Mouse (Mus musculus): ENCODE results near the gene St8sia1. TPM values are rescaled to one million over a fixed set of nuclear protein-coding genes. Genes with fewer than 3 reads are reported as not detected.

Gene St8sia1
- polyA plus RNA-seq, 1 experiment from 2014 or later, result 2.3 TPM

DNA sequence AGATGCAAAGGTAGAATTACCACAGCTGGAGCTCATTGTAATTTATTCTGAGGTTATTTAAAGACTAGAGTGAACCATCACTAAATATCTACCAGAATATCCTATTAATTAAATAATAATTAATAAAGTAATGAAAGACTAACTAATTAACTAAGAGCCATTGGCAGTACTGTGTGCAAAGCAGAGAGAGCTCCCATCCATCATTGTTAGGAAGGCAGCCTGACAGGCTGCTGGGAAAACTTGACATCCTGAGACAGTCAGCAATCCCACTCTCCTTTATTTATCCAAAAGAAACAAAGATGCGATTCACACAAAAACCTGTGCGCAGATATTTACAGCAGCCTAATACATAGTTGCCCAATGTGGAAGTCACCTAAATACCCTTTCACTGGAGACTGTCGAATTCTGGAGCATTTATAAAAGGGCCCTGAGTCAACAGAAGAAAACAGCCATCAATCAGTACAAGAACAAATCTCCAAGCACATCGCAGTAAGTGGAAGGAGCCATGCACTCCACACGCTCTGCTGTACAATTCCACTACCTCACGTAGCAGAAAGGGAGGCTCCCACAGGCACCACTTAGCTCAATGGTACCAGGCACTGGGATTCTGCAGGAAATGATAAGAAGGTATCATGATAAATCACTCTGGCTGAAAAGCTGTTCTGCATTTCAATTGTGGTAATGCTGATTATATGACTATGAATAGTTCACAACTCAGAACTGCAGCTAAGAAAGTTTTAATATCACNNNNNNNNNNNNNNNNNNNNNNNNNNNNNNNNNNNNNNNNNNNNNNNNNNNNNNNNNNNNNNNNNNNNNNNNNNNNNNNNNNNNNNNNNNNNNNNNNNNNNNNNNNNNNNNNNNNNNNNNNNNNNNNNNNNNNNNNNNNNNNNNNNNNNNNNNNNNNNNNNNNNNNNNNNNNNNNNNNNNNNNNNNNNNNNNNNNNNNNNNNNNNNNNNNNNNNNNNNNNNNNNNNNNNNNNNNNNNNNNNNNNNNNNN, 15.7 kb upstream of the St8sia1 start:
- Histone ChIP-seq H3K36me3 (ENCODE audit: insufficient read depth, low read length) (no peaks in the 10 kb centered on the region), H3K9ac (ENCODE audit: low read depth, low read length) (no peak overlapping the region), H3K27me3 (ENCODE audit: insufficient read depth, low read length) (no peaks in the 10 kb centered on the region), H3K4me2 (ENCODE audit: low read length) (no peak overlapping the region), H3K9me3 (replicated peaks; ENCODE audit: low read length) (no peaks in the 10 kb centered on the region), H3K27ac (no peak overlapping the region), H3K4me3 (replicated peaks; ENCODE audit: low read depth, low read length) (no peak overlapping the region), H3K4me1 (replicated peaks; ENCODE audit: insufficient read depth, low read length) (no peaks in the 10 kb centered on the region)
- WGBS, result 30% methylated on average over 6 of the region's 6 CpGs
- TF ChIP-seq CTCF (IDR thresholded peaks at IDR 0.05; ENCODE audit: low read depth), result no peak
- no peak for ATAC-seq (replicated peaks; ENCODE audit: low FRiP score, low read depth)
- peak; percentile 55 for DNase-seq (ENCODE audit: low spot score)

DNA sequence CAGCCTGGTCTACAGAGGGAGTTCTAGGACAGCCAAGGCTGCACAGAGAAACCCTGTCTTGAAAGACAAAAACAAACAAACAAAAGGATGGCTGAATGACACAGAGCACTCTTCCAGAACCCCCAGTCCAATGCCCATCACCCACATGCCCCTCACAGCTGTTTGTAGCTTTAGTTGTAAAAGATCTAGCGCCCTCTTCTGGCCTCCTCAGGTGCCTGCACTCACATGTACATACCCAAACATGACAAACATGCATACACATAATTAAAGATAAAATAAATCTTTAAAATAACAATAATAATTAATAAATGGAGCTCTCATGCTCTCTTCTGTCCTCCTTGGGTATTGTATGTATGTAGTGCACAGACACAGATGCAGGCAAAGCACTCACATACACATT, 13.0 kb upstream of the St8sia1 start:
- no peak overlapping the region for H3K4me2 ChIP-seq (ENCODE audit: low read length)
- peak; percentile 27; the same call in 1 of the 2 replicates for TF ChIP-seq CTCF (IDR thresholded peaks at IDR 0.05; ENCODE audit: low read depth)
- no peak overlapping the region for H3K27ac ChIP-seq
- H3K9me3 ChIP-seq (replicated peaks; ENCODE audit: low read length), result no peaks in the 10 kb centered on the region
- H3K4me1 ChIP-seq (replicated peaks; ENCODE audit: insufficient read depth, low read length), result no peaks in the 10 kb centered on the region
- no peak overlapping the region for H3K4me3 ChIP-seq (replicated peaks; ENCODE audit: low read depth, low read length)
- no peaks in the 10 kb centered on the region for H3K27me3 ChIP-seq (ENCODE audit: insufficient read depth, low read length)
- DNase-seq (ENCODE audit: low spot score) (no peak), ATAC-seq (replicated peaks; ENCODE audit: low FRiP score, low read depth) (no peak)
- WGBS, result 67% methylated on average over 1 of the region's 1 CpGs
- no peaks in the 10 kb centered on the region for H3K36me3 ChIP-seq (ENCODE audit: insufficient read depth, low read length)
- H3K9ac ChIP-seq (ENCODE audit: low read depth, low read length), result no peak overlapping the region

DNA sequence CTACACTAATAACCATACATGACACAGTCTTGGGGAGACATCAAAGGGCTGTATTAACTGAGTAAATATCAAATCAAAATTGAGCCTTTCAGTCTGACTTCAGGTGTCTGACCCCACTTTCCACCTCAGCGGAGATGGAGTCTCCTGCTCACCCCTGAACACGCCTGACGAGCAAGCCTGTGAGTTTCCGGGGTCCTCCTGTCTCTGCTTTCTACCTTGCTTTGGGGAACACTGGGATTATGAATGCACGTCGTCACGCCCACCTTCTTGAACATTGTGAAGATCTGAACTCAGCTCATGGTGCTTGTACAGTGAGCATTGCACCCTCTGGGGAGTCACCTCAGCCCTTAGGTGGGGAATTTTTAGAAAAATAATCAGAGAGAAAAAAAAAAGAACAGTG, 9.0 kb upstream of the St8sia1 start:
- Histone ChIP-seq H3K27me3 (ENCODE audit: insufficient read depth, low read length) (no peaks in the 10 kb centered on the region), H3K4me2 (ENCODE audit: low read length) (no peak overlapping the region), H3K27ac (no peak overlapping the region), H3K9ac (ENCODE audit: low read depth, low read length) (no peak overlapping the region), H3K36me3 (ENCODE audit: insufficient read depth, low read length) (no peaks in the 10 kb centered on the region), H3K4me3 (replicated peaks; ENCODE audit: low read depth, low read length) (no peak overlapping the region), H3K4me1 (replicated peaks; ENCODE audit: insufficient read depth, low read length) (no peaks in the 10 kb centered on the region), H3K9me3 (replicated peaks; ENCODE audit: low read length) (no peaks in the 10 kb centered on the region)
- WGBS, result 86% methylated on average over 7 of the region's 7 CpGs
- DNase-seq (ENCODE audit: low spot score) (no peak), ATAC-seq (replicated peaks; ENCODE audit: low FRiP score, low read depth) (no peak)
- TF ChIP-seq CTCF (IDR thresholded peaks at IDR 0.05; ENCODE audit: low read depth), result no peak

DNA sequence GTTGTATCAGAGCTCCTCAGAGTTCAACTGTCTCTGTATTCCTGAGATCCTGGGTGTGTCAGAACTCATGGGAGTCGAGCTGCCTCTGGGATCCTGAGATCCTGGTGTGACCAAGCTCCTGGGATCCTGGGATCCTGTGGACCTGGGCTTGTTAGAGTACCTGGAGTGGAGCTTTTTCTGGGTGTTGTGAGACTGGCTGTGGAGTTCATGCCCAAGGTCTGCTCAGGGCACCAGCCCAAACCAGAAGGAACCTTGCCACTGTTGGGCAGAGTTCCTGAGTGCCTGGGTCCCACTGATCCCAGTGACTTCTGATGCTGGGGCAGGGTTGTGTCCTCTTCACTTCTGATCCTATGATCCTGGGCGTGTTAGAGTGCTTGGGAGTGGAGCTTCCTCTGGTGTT, 8.0 kb upstream of the St8sia1 start:
- no peaks in the 10 kb centered on the region for H3K36me3 ChIP-seq (ENCODE audit: insufficient read depth, low read length)
- WGBS, result 62% methylated on average over 2 of the region's 2 CpGs
- ATAC-seq (replicated peaks; ENCODE audit: low FRiP score, low read depth), result no peak
- H3K9me3 ChIP-seq (replicated peaks; ENCODE audit: low read length), result no peaks in the 10 kb centered on the region
- TF ChIP-seq CTCF (IDR thresholded peaks at IDR 0.05; ENCODE audit: low read depth), result no peak
- H3K4me1 ChIP-seq (replicated peaks; ENCODE audit: insufficient read depth, low read length), result no peaks in the 10 kb centered on the region
- no peak for DNase-seq (ENCODE audit: low spot score)
- no peak overlapping the region for H3K4me3 ChIP-seq (replicated peaks; ENCODE audit: low read depth, low read length)
- no peak overlapping the region for H3K4me2 ChIP-seq (ENCODE audit: low read length)
- H3K9ac ChIP-seq (ENCODE audit: low read depth, low read length), result no peak overlapping the region
- H3K27me3 ChIP-seq (ENCODE audit: insufficient read depth, low read length), result no peaks in the 10 kb centered on the region
- no peak overlapping the region for H3K27ac ChIP-seq

DNA sequence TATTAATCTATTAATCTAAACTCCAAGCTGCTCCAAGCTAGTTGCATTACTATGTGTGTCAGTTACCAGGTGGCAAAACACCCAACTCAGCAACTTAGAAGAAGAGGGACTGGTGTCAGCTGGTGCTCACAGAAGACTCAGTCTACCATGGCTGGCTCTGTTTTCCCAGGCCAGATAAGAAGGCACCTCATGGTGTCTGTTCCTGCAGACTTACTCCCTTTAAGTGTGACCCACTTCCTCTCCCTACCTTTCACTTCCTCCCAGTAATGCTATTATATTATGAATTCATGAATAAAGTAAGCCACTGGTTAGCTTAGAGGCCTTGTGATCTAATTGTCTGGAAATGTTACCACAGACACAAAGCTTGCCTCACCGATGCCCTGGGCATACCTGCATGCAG, 3.2 kb upstream of the St8sia1 start:
- WGBS, result 82% methylated on average over 1 of the region's 1 CpGs
- no peak for DNase-seq (ENCODE audit: low spot score)

DNA sequence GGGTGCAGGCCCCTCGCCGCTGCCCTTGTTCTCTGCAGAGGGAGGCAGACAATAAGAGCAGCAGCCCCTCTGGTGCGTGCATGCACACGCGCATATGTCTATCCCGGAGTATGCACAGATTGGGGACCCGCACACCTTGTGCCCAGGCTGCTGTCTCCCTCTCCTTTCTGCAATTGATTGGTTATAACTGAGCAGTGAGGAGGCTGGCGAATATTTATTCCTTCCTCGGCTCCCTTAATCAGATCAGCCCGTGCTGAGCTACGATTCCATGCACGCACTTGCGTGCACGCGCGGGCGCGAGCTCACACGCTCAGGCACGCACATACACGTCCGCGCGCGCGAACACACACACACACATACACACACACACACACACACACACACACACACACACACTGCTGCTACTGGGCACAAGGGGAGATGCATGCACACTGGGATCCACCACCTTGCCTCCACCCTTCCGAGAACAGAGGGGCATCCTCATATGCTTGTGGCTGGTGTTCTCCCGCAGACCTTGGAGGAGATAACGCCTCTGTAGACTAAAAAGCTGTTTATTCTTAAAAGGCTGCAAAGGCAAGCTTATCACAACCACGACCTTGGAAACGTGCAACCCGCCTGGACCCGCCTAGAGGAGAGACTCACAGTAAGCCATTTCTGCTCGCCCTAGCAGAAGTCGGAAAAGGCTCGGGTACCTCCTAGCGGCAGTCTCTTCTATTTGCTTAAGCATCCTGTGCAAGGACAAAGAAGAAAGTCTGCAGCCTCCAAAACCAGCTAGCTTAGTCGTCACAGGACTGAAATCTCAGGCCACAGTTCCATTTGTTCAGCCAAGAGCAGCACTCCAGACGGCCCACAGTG, 506 bp upstream of the St8sia1 start:
- Histone ChIP-seq H3K36me3 (ENCODE audit: insufficient read depth, low read length) (no peaks in the 10 kb centered on the region), H3K9ac (ENCODE audit: low read depth, low read length) (peak overlapping the region; percentile 59), H3K4me2 (ENCODE audit: low read length) (peak overlapping the region; percentile 98), H3K4me1 (replicated peaks; ENCODE audit: insufficient read depth, low read length) (0 out of 2 replicates have a peak, but pooled peaks cover 3% of the 10 kb centered on the region), H3K27me3 (ENCODE audit: insufficient read depth, low read length) (peaks cover 8% of the 10 kb centered on the region; the same call in 1 of the 2 replicates), H3K27ac (0 out of 2 replicates have a peak overlapping the region, but pooled peaks have one; percentile 5), H3K4me3 (replicated peaks; ENCODE audit: low read depth, low read length) (peak overlapping the region; percentile 59), H3K9me3 (replicated peaks; ENCODE audit: low read length) (no peaks in the 10 kb centered on the region)
- TF ChIP-seq CTCF (IDR thresholded peaks at IDR 0.05; ENCODE audit: low read depth), result peak; percentile 85
- DNase-seq (ENCODE audit: low spot score), result peak; percentile 97
- peak; percentile 84 for ATAC-seq (replicated peaks; ENCODE audit: low FRiP score, low read depth)
- WGBS, result under 1% methylated on average over 39 of the region's 39 CpGs

More for the DNA sequence above, 3.2 kb upstream of the St8sia1 start:
- ATAC-seq (replicated peaks; ENCODE audit: low FRiP score, low read depth), result no peak
- Histone ChIP-seq H3K9me3 (replicated peaks; ENCODE audit: low read length) (no peaks in the 10 kb centered on the region), H3K9ac (ENCODE audit: low read depth, low read length) (no peak overlapping the region), H3K4me1 (replicated peaks; ENCODE audit: insufficient read depth, low read length) (0 out of 2 replicates have a peak, but pooled peaks cover 3% of the 10 kb centered on the region), H3K4me3 (replicated peaks; ENCODE audit: low read depth, low read length) (no peak overlapping the region), H3K27ac (no peak overlapping the region), H3K36me3 (ENCODE audit: insufficient read depth, low read length) (no peaks in the 10 kb centered on the region), H3K4me2 (ENCODE audit: low read length) (no peak overlapping the region), H3K27me3 (ENCODE audit: insufficient read depth, low read length) (peaks cover 8% of the 10 kb centered on the region; the same call in 1 of the 2 replicates)
- TF ChIP-seq CTCF (IDR thresholded peaks at IDR 0.05; ENCODE audit: low read depth), result no peak

All from kidney, postnatal 0 days (tissue).